Mouse (Mus musculus) forebrain, embryonic 11.5 days (tissue): ENCODE data around the gene Gm20388. TPM values are rescaled to one million over a fixed set of nuclear protein-coding genes. Genes with fewer than 3 reads are reported as not detected.

Experiments used
- ATAC-seq: fragments of 200-750 bp; cut with Nextera tagmentation; replicated peaks from 2 replicates; pipeline ENCODE4 v1.8.0; 2017; ENCODE audit warnings: moderate TSS enrichment; ENCODE audit not compliant: low FRiP score
- DNase-seq: peaks from one replicate; pipeline ENCODE4 v3.0.0-alpha.2; 2017; ENCODE audit warnings: low spot score
- H3K27ac ChIP-seq: fragments of 300-500 bp; sonication (generic); 2 replicates; pipeline ENCODE4 v1.5.1; 2014; ENCODE audit warnings: low read depth, low read length
- H3K27me3 ChIP-seq: fragments of 300-500 bp; sonication (generic); 2 replicates; pipeline ENCODE4 v1.6.1; 2014; ENCODE audit warnings: mild to moderate bottlenecking, low read length, mixed read lengths; ENCODE audit not compliant: control insufficient read depth, insufficient read depth
- H3K36me3 ChIP-seq: fragments of 300-500 bp; sonication (generic); 2 replicates; pipeline ENCODE4 v1.6.1; 2014; ENCODE audit warnings: mild to moderate bottlenecking, low read length, moderate library complexity, mixed read lengths; ENCODE audit not compliant: control insufficient read depth, insufficient read depth
- H3K4me1 ChIP-seq: fragments of 300-500 bp; sonication (generic); replicated peaks from 2 replicates; pipeline ENCODE4 v1.6.1; 2014; ENCODE audit warnings: low read length, mixed read lengths; ENCODE audit not compliant: control insufficient read depth, insufficient read depth
- H3K4me2 ChIP-seq: fragments of 300-500 bp; sonication (generic); 2 replicates; pipeline ENCODE4 v1.6.1; 2014; ENCODE audit warnings: low read depth, mild to moderate bottlenecking, low read length, moderate library complexity, mixed read lengths; ENCODE audit not compliant: severe bottlenecking
- H3K4me3 ChIP-seq: fragments of 300-500 bp; sonication (generic); 2 replicates; pipeline ENCODE4 v1.5.1; 2014; ENCODE audit warnings: low read depth, low read length
- H3K9ac ChIP-seq: fragments of 300-500 bp; sonication (generic); 2 replicates; pipeline ENCODE4 v1.6.1; 2014; ENCODE audit warnings: low read length
- H3K9me3 ChIP-seq: fragments of 300-500 bp; sonication (generic); 2 replicates; pipeline ENCODE4 v1.6.1; 2016; ENCODE audit warnings: low read length, mixed read lengths; ENCODE audit not compliant: control insufficient read depth
- WGBS: fragments of 180-500 bp; shearing (Covaris S2); extraction: QIAGEN DNeasy Blood & Tissue Kit; methylation state at CpG from one replicate; pipeline ENCODE4 v1.1.7; 2014; 5-methylcytosine and 5-hydroxymethylcytosine counted together
- polyA plus RNA-seq: library from polyadenylated mRNA; unstranded; fragments of >200 nt; fragmentation: Nextera tagmentation; extraction: Ambion mirVana; gene quantifications from 2 replicates; pipeline ENCODE4 v1.2.1, GENCODE M21; 2014

Gm20388 gene
- polyA plus RNA-seq, 1 experiment from 2014 or later, result not detected

GRCm38 (mm10) chr8:121952122-121952521, 2041.5 kb downstream of the Gm20388 start:
- no peaks in the 10 kb centered on the region for H3K27me3 ChIP-seq
- ATAC-seq (no peak), DNase-seq (no peak)
- H3K9ac ChIP-seq, result no peak overlapping the region
- H3K4me3 ChIP-seq, result no peak overlapping the region; the same call in 1 of the 2 replicates
- H3K4me1 ChIP-seq, result peaks cover 17% of the 10 kb centered on the region
- no peaks in the 10 kb centered on the region; the same call in 1 of the 2 replicates for H3K36me3 ChIP-seq
- H3K4me2 ChIP-seq, result peak overlapping the region; percentile 84; the same call in 1 of the 2 replicates
- H3K27ac ChIP-seq, result no peak overlapping the region
- no peaks in the 10 kb centered on the region for H3K9me3 ChIP-seq

GRCm38 (mm10) chr8:121952800-121953199, 2042.2 kb downstream of the Gm20388 start:
- H3K4me1 ChIP-seq, result peaks cover 12% of the 10 kb centered on the region; the same call in 1 of the 2 replicates
- H3K27ac ChIP-seq, result no peak overlapping the region
- ATAC-seq, result no peak
- H3K9ac ChIP-seq, result no peak overlapping the region
- DNase-seq, result no peak
- H3K4me2 ChIP-seq, result 0 out of 2 replicates have a peak overlapping the region, but pooled peaks have one; percentile 16
- no peaks in the 10 kb centered on the region for H3K9me3 ChIP-seq
- 88% methylated on average over 7 of the region's 7 CpGs for WGBS
- H3K36me3 ChIP-seq, result no peaks in the 10 kb centered on the region; the same call in 1 of the 2 replicates
- no peak overlapping the region for H3K4me3 ChIP-seq
- H3K27me3 ChIP-seq, result no peaks in the 10 kb centered on the region

- H3K27ac ChIP-seq, result no peak overlapping the region
- ATAC-seq (no peak), DNase-seq (no peak)
- H3K4me2 ChIP-seq, result no peak overlapping the region
- no peaks in the 10 kb centered on the region for H3K27me3 ChIP-seq
- 88% methylated on average over 3 of the region's 3 CpGs for WGBS
- H3K9ac ChIP-seq, result no peak overlapping the region
- peaks cover 6% of the 10 kb centered on the region; the same call in 1 of the 2 replicates for H3K4me1 ChIP-seq
- no peaks in the 10 kb centered on the region; the same call in 1 of the 2 replicates for H3K36me3 ChIP-seq
- no peak overlapping the region for H3K4me3 ChIP-seq
- no peaks in the 10 kb centered on the region for H3K9me3 ChIP-seq
These were observed 2043.3 kb downstream of the Gm20388 start for GRCm38 (mm10) chr8:121953821-121954545.

GRCm38 (mm10) chr8:121954981-121955555, 2044.4 kb downstream of the Gm20388 start:
- 90% methylated on average over 10 of the region's 10 CpGs for WGBS
- Histone ChIP-seq H3K9ac (no peak overlapping the region), H3K27me3 (no peaks in the 10 kb centered on the region), H3K4me2 (no peak overlapping the region), H3K27ac (no peak overlapping the region), H3K4me3 (no peak overlapping the region), H3K4me1 (peaks cover 3% of the 10 kb centered on the region; the same call in 1 of the 2 replicates), H3K36me3 (no peaks in the 10 kb centered on the region; the same call in 1 of the 2 replicates), H3K9me3 (no peaks in the 10 kb centered on the region)
- no peak for DNase-seq
- no peak for ATAC-seq

GRCm38 (mm10) chr8:121955825-121956500, 2045.3 kb downstream of the Gm20388 start:
- Histone ChIP-seq H3K36me3 (no peaks in the 10 kb centered on the region; the same call in 1 of the 2 replicates), H3K9ac (no peak overlapping the region), H3K9me3 (no peaks in the 10 kb centered on the region), H3K27me3 (no peaks in the 10 kb centered on the region), H3K27ac (no peak overlapping the region), H3K4me3 (no peak overlapping the region), H3K4me2 (no peak overlapping the region), H3K4me1 (peaks cover 3% of the 10 kb centered on the region; the same call in 1 of the 2 replicates)
- no peak for ATAC-seq
- whole genome bisulfite sequencing, result 86% methylated on average over 1 of the region's 1 CpGs
- no peak for DNase-seq

GRCm38 (mm10) chr8:121958395-121958794, 2047.8 kb downstream of the Gm20388 start:
- H3K4me2 ChIP-seq, result no peak overlapping the region
- no peaks in the 10 kb centered on the region for H3K9me3 ChIP-seq
- no peak for ATAC-seq
- DNase-seq, result no peak
- H3K4me3 ChIP-seq, result no peak overlapping the region
- H3K27me3 ChIP-seq, result no peaks in the 10 kb centered on the region
- no peaks in the 10 kb centered on the region; the same call in 1 of the 2 replicates for H3K36me3 ChIP-seq
- no peak overlapping the region for H3K27ac ChIP-seq
- 93% methylated on average over 1 of the region's 1 CpGs for WGBS
- H3K9ac ChIP-seq, result no peak overlapping the region
- no peaks in the 10 kb centered on the region; the same call in 1 of the 2 replicates for H3K4me1 ChIP-seq

GRCm38 (mm10) chr8:121962892-121963291, 2052.3 kb downstream of the Gm20388 start:
- Histone ChIP-seq H3K4me2 (no peak overlapping the region), H3K4me3 (no peak overlapping the region), H3K27me3 (no peaks in the 10 kb centered on the region), H3K9me3 (no peaks in the 10 kb centered on the region), H3K36me3 (no peaks in the 10 kb centered on the region), H3K4me1 (peaks cover 20% of the 10 kb centered on the region), H3K9ac (no peak overlapping the region), H3K27ac (no peak overlapping the region)
- ATAC-seq (no peak), DNase-seq (no peak)
- 81% methylated on average over 3 of the region's 3 CpGs for WGBS

GRCm38 (mm10) chr8:121964716-121965512, 2054.3 kb downstream of the Gm20388 start:
- ATAC-seq (no peak), DNase-seq (no peak)
- H3K4me1 ChIP-seq, result peaks cover 20% of the 10 kb centered on the region
- WGBS, result 89% methylated on average over 8 of the region's 8 CpGs
- H3K4me2 ChIP-seq, result no peak overlapping the region
- H3K36me3 ChIP-seq, result no peaks in the 10 kb centered on the region
- no peaks in the 10 kb centered on the region for H3K27me3 ChIP-seq
- H3K9me3 ChIP-seq, result no peaks in the 10 kb centered on the region
- no peak overlapping the region for H3K9ac ChIP-seq
- H3K4me3 ChIP-seq, result no peak overlapping the region
- no peak overlapping the region for H3K27ac ChIP-seq
